ENCODE assay signal across 30 mouse cellular contexts in genomic region chr8:107109816-107110435, GRCm38 (mm10). TPM values are rescaled to one million over a fixed set of nuclear protein-coding genes. Genes with fewer than 3 reads are reported as not detected.
A peak's percentile ranks its signal among the peaks of the same experiment; 100 is the strongest.
DNase-seq lines count a peak whose midpoint lies in the region; ATAC-seq and TF ChIP-seq lines count a peak whose summit lies in the region.
"Had no signal": no experiment of that assay in that cellular context is flagged by ENCODE, and none has a peak within 500 bp of the region (broad histone marks: within the 10 kb centered on the region; RNA-seq: fewer than 3 reads in every experiment).

No protein-coding gene starts in this region.

- no peaks in the 10 kb centered on the region for H3K9me3 ChIP-seq in forebrain, embryonic 15.5 days
- no peaks in the 10 kb centered on the region for H3K9me3 ChIP-seq in forebrain, embryonic 10.5 days
- no peaks in the 10 kb centered on the region for H3K9me3 ChIP-seq in midbrain, embryonic 11.5 days (ENCODE audit: control insufficient read depth, low read length)
- H3K9me3 ChIP-seq in midbrain, embryonic 14.5 days (ENCODE audit: control insufficient read depth, low read length): no peaks in the 10 kb centered on the region
- H3K9me3 ChIP-seq: embryonic facial prominence, embryonic 15.5 days; heart, embryonic 13.5 days; limb, embryonic 13.5 days; liver, embryonic 12.5 days; midbrain, embryonic 10.5 days had no signal

- H3K4me3 ChIP-seq in forebrain, embryonic 15.5 days: no peak overlapping the region
- H3K4me3 ChIP-seq in forebrain, embryonic 10.5 days: no peak overlapping the region
- no peak overlapping the region for H3K4me3 ChIP-seq in midbrain, embryonic 11.5 days (ENCODE audit: low read depth, low read length)
- no peak overlapping the region for H3K4me3 ChIP-seq in midbrain, embryonic 14.5 days (replicated peaks; ENCODE audit: low read depth, low read length)
- H3K4me3 ChIP-seq: embryonic facial prominence, embryonic 15.5 days; heart, adult 2 months; limb, embryonic 13.5 days; midbrain, embryonic 10.5 days had no signal

- no peak for DNase-seq in forebrain, embryonic 10.5 days (ENCODE audit: extremely low spot score, low spot score)
- peak; percentile 60 for DNase-seq in midbrain, embryonic 11.5 days (ENCODE audit: low spot score, missing footprints)
- DNase-seq in midbrain, embryonic 14.5 days: no peak
- DNase-seq in Patski (ENCODE audit: low read depth, low spot score): no peak
- DNase-seq in splenic B cell, adult 2 months (ENCODE audit: low read depth, low spot score): peak; percentile 18
- DNase-seq in left cerebral cortex, adult 18-20 months (ENCODE audit: low spot score in 2 of 2): no peak
- no peak for DNase-seq in spleen, adult 18-20 months
- DNase-seq: adrenal gland, postnatal 36 days; cerebellum, adult 9-10 months; gastrocnemius, postnatal 25 days; heart, adult 2 months; heart, postnatal 14 days; kidney, adult 2 months; kidney, postnatal 14 days; lung, embryonic 14.5 days; right cerebral cortex, postnatal 25 days; thymus, adult 18-20 months; thymus, postnatal 4 days had no signal

- ATAC-seq in forebrain, embryonic 15.5 days (replicated peaks): no peak
- ATAC-seq in midbrain, embryonic 11.5 days (ENCODE audit: low FRiP score): no peak
- no peak for ATAC-seq in midbrain, embryonic 14.5 days (ENCODE audit: low FRiP score, low TSS enrichment)
- ATAC-seq in Patski: no peak
- ATAC-seq: hindbrain, postnatal 0 days; liver, embryonic 12.5 days had no signal

- in situ Hi-C loops in Patski (cut with MboI; ENCODE audit: low pct_unique_long_range_greater_than_20kb): loop anchor here (5.0 to 10.0 kb wide), 2 partner anchors 312 to 465 kb away; no protein-coding TSS in a partner anchor

- no peaks in the 10 kb centered on the region for H3K36me3 ChIP-seq in forebrain, embryonic 15.5 days
- H3K36me3 ChIP-seq in forebrain, embryonic 10.5 days (replicated peaks): no peaks in the 10 kb centered on the region
- no peaks in the 10 kb centered on the region for H3K36me3 ChIP-seq in midbrain, embryonic 11.5 days (ENCODE audit: control insufficient read depth, insufficient read depth, low read length)
- H3K36me3 ChIP-seq in midbrain, embryonic 14.5 days (ENCODE audit: control insufficient read depth, insufficient read depth, low read length): no peaks in the 10 kb centered on the region
- no peaks in the 10 kb centered on the region for H3K36me3 ChIP-seq in splenic B cell, adult 2 months (ENCODE audit: control insufficient read depth, insufficient read depth, low read length, poor library complexity, severe bottlenecking)
- H3K36me3 ChIP-seq: embryonic facial prominence, embryonic 15.5 days; heart, embryonic 13.5 days; limb, embryonic 13.5 days; liver, embryonic 12.5 days; midbrain, embryonic 10.5 days had no signal

- no peak overlapping the region for H3K9ac ChIP-seq in forebrain, embryonic 15.5 days (replicated peaks)
- H3K9ac ChIP-seq in midbrain, embryonic 11.5 days (ENCODE audit: low read length): no peak overlapping the region
- no peak overlapping the region for H3K9ac ChIP-seq in midbrain, embryonic 14.5 days (replicated peaks; ENCODE audit: low read length)
- H3K9ac ChIP-seq: embryonic facial prominence, embryonic 15.5 days; limb, embryonic 13.5 days; liver, embryonic 12.5 days; lung, embryonic 14.5 days had no signal

- WGBS in forebrain, embryonic 15.5 days: 83% methylated on average over 5 of the region's 5 CpGs
- 83% methylated on average over 5 of the region's 5 CpGs for WGBS in forebrain, embryonic 10.5 days
- WGBS in midbrain, embryonic 11.5 days: 86% methylated on average over 5 of the region's 5 CpGs
- WGBS in midbrain, embryonic 14.5 days: 88% methylated on average over 5 of the region's 5 CpGs

- no peak overlapping the region for H3K4me2 ChIP-seq in forebrain, embryonic 15.5 days (replicated peaks)
- H3K4me2 ChIP-seq in midbrain, embryonic 11.5 days: no peak overlapping the region
- no peak overlapping the region for H3K4me2 ChIP-seq in midbrain, embryonic 14.5 days (ENCODE audit: low read length)
- H3K4me2 ChIP-seq: limb, embryonic 13.5 days had no signal

- H3K27ac ChIP-seq in forebrain, embryonic 15.5 days (replicated peaks): peak overlapping the region; percentile 34
- no peak overlapping the region for H3K27ac ChIP-seq in forebrain, embryonic 10.5 days
- H3K27ac ChIP-seq in midbrain, embryonic 11.5 days (ENCODE audit: low read depth, low read length): no peak overlapping the region
- no peak overlapping the region for H3K27ac ChIP-seq in midbrain, embryonic 14.5 days (replicated peaks; ENCODE audit: low read depth, low read length)
- H3K27ac ChIP-seq: embryonic facial prominence, embryonic 15.5 days; heart, adult 2 months; heart, embryonic 13.5 days; hindbrain, postnatal 0 days; limb, embryonic 13.5 days; liver, embryonic 12.5 days had no signal

- CTCF ChIA-PET in Patski (lab: Charles Lee): interaction anchor here (0.7 to 1.4 kb wide), 3 partner anchors 28 to 271 kb away, joined by 3 to 4 read pairs (median 3); no protein-coding TSS in a partner anchor

- TF ChIP-seq CTCF in Patski (IDR thresholded peaks at IDR 0.05): peak; percentile 36

- H3K4me1 ChIP-seq in forebrain, embryonic 15.5 days: peaks cover 3% of the 10 kb centered on the region; the same call in 1 of the 2 replicates
- H3K4me1 ChIP-seq in forebrain, embryonic 10.5 days: peaks cover 28% of the 10 kb centered on the region
- H3K4me1 ChIP-seq in midbrain, embryonic 11.5 days (ENCODE audit: control insufficient read depth, insufficient read depth, low read length): peaks cover 3% of the 10 kb centered on the region; the same call in 1 of the 2 replicates
- H3K4me1 ChIP-seq in midbrain, embryonic 14.5 days (ENCODE audit: control insufficient read depth, insufficient read depth, low read length): no peaks in the 10 kb centered on the region

- POLR2A ChIA-PET in Patski (lab: Charles Lee): interaction anchor here (0.5 kb wide), 1 partner anchor 264 kb away, joined by 7 read pairs; no protein-coding TSS in a partner anchor

- no peaks in the 10 kb centered on the region for H3K27me3 ChIP-seq in forebrain, embryonic 15.5 days
- no peaks in the 10 kb centered on the region for H3K27me3 ChIP-seq in forebrain, embryonic 10.5 days (ENCODE audit: poor library complexity, severe bottlenecking)
- H3K27me3 ChIP-seq in midbrain, embryonic 11.5 days (ENCODE audit: control insufficient read depth, insufficient read depth, low read length): no peaks in the 10 kb centered on the region
- H3K27me3 ChIP-seq in midbrain, embryonic 14.5 days (ENCODE audit: control insufficient read depth, insufficient read depth, low read length): no peaks in the 10 kb centered on the region
- no peaks in the 10 kb centered on the region for H3K27me3 ChIP-seq in Patski
- no peaks in the 10 kb centered on the region for H3K27me3 ChIP-seq in splenic B cell, adult 2 months (ENCODE audit: control insufficient read depth, insufficient read depth, low read length, poor library complexity, severe bottlenecking)
- H3K27me3 ChIP-seq: embryonic facial prominence, embryonic 15.5 days; heart, embryonic 13.5 days; limb, embryonic 13.5 days; liver, embryonic 12.5 days had no signal

RNA-seq across cellular contexts. Expression of gene Terf2, which starts 13.6 kb away (rescaled TPM):
- polyA plus RNA-seq in forebrain, embryonic 15.5 days (2015; fragmentation: Nextera tagmentation; extraction: Ambion mirVana): 22.8 and 26.1 TPM in 2 replicates
- 17.0 and 19.6 TPM in 2 replicates for polyA plus RNA-seq in forebrain, embryonic 10.5 days (2016; fragmentation: Nextera tagmentation; extraction: Ambion mirVana)
- polyA plus RNA-seq in midbrain, embryonic 11.5 days (2014; fragmentation: Nextera tagmentation; extraction: Ambion mirVana): 16.4 and 16.6 TPM in 2 replicates
- polyA plus RNA-seq in midbrain, embryonic 14.5 days (2014; fragmentation: Nextera tagmentation; extraction: Ambion mirVana): 23.3 and 27.6 TPM in 2 replicates
- polyA plus RNA-seq in Patski (2021): 25.3 TPM
- 10 to 100 TPM; 37.2 to 39.0 TPM for total RNA-seq in left cerebral cortex, adult 18-20 months (2021)

RNA-seq across cellular contexts. Expression of gene Cyb5b, which starts 40.5 kb away (rescaled TPM):
- polyA plus RNA-seq in forebrain, embryonic 15.5 days (2015; fragmentation: Nextera tagmentation; extraction: Ambion mirVana): 103 and 105 TPM in 2 replicates
- 169 and 173 TPM in 2 replicates for polyA plus RNA-seq in forebrain, embryonic 10.5 days (2016; fragmentation: Nextera tagmentation; extraction: Ambion mirVana)
- polyA plus RNA-seq in midbrain, embryonic 11.5 days (2014; fragmentation: Nextera tagmentation; extraction: Ambion mirVana): 177 and 192 TPM in 2 replicates
- polyA plus RNA-seq in midbrain, embryonic 14.5 days (2014; fragmentation: Nextera tagmentation; extraction: Ambion mirVana): 82.0 and 136 TPM in 2 replicates
- polyA plus RNA-seq in Patski (2021): 136 TPM
- total RNA-seq in left cerebral cortex, adult 18-20 months (2021): 10 to 100 TPM; 95.1 to 98.8 TPM

RNA-seq across cellular contexts. Expression of gene Tmed6, which starts 44.5 kb away (rescaled TPM):
- polyA plus RNA-seq in forebrain, embryonic 15.5 days (2015; fragmentation: Nextera tagmentation; extraction: Ambion mirVana): not detected in 2 replicates
- polyA plus RNA-seq in forebrain, embryonic 10.5 days (2016; fragmentation: Nextera tagmentation; extraction: Ambion mirVana): not detected in 2 replicates
- not detected in 2 replicates for polyA plus RNA-seq in midbrain, embryonic 11.5 days (2014; fragmentation: Nextera tagmentation; extraction: Ambion mirVana)
- not detected in 2 replicates for polyA plus RNA-seq in midbrain, embryonic 14.5 days (2014; fragmentation: Nextera tagmentation; extraction: Ambion mirVana)
- polyA plus RNA-seq in Patski (2021): 0.42 TPM
- not detected for total RNA-seq in left cerebral cortex, adult 18-20 months (2021)
- total RNA-seq: adrenal gland, postnatal 36 days; gastrocnemius, postnatal 25 days; heart, adult 2 months; heart, postnatal 14 days; hindbrain, postnatal 0 days; layer of hippocampus, adult 8-10 months; left cerebral cortex, postnatal 25 days had no signal
- polyA plus RNA-seq: embryonic facial prominence, embryonic 15.5 days; forebrain, embryonic 16.5 days; heart, adult 2 months; heart, embryonic 13.5 days; hindbrain, embryonic 11.5 days; hindbrain, postnatal 0 days; limb, embryonic 13.5 days; midbrain, embryonic 10.5 days; neural tube, embryonic 11.5 days had no signal

RNA-seq across cellular contexts. Expression of gene Nip7, which starts 53.2 kb away (rescaled TPM):
- polyA plus RNA-seq in forebrain, embryonic 15.5 days (2015; fragmentation: Nextera tagmentation; extraction: Ambion mirVana): 81.0 and 84.1 TPM in 2 replicates
- 128 and 138 TPM in 2 replicates for polyA plus RNA-seq in forebrain, embryonic 10.5 days (2016; fragmentation: Nextera tagmentation; extraction: Ambion mirVana)
- 100 and 102 TPM in 2 replicates for polyA plus RNA-seq in midbrain, embryonic 11.5 days (2014; fragmentation: Nextera tagmentation; extraction: Ambion mirVana)
- polyA plus RNA-seq in midbrain, embryonic 14.5 days (2014; fragmentation: Nextera tagmentation; extraction: Ambion mirVana): 73.3 and 78.7 TPM in 2 replicates
- 60.4 TPM for polyA plus RNA-seq in Patski (2021)
- total RNA-seq in left cerebral cortex, adult 18-20 months (2021): 10 to 100 TPM; 43.2 to 44.9 TPM

RNA-seq across cellular contexts. Expression of gene Cog8, which starts 53.4 kb away (rescaled TPM):
- polyA plus RNA-seq in forebrain, embryonic 15.5 days (2015; fragmentation: Nextera tagmentation; extraction: Ambion mirVana): 42.2 and 45.7 TPM in 2 replicates
- polyA plus RNA-seq in forebrain, embryonic 10.5 days (2016; fragmentation: Nextera tagmentation; extraction: Ambion mirVana): 32.8 and 37.3 TPM in 2 replicates
- polyA plus RNA-seq in midbrain, embryonic 11.5 days (2014; fragmentation: Nextera tagmentation; extraction: Ambion mirVana): 38.1 and 38.8 TPM in 2 replicates
- polyA plus RNA-seq in midbrain, embryonic 14.5 days (2014; fragmentation: Nextera tagmentation; extraction: Ambion mirVana): 36.1 and 41.4 TPM in 2 replicates
- 31.1 TPM for polyA plus RNA-seq in Patski (2021)
- total RNA-seq in left cerebral cortex, adult 18-20 months (2021): 10 to 100 TPM; 25.6 to 27.8 TPM

Comparison
In these comparisons a context has a peak if more than half of its experiments do, and no peak if none do; other contexts are left out.
1. DNase-seq: peak in midbrain, embryonic 11.5 days (single experiment) and splenic B cell, adult 2 months (single experiment); none in forebrain, embryonic 10.5 days (single experiment), midbrain, embryonic 14.5 days (single experiment), Patski (single experiment), left cerebral cortex, adult 18-20 months (0 of 2) and spleen, adult 18-20 months (0 of 2).